Mouse (Mus musculus): ENCODE results near the gene Plxna2.

Plxna2 gene

DNA sequence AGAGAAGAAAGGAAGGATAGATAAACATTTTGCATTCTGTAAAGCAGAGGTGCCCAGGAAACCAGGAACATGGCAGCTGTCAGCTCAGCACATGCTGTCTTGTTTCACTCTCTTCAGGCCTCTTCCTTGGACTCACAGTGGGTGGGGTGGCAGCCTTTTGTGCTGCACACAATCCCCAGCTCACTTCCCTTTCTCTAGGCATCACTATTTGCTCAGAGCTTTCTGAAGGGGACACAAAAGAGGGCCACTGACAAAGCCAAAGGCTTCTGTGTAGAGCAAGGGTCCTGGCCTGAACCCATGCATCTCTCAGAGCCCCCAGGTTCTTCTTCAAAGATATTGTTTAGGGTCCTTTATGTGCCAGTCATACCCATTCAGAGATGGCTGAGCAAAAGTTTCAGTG, 45.0 kb downstream of the Plxna2 start:
- no peak for DNase-seq (ENCODE audit: low read depth)

DNA sequence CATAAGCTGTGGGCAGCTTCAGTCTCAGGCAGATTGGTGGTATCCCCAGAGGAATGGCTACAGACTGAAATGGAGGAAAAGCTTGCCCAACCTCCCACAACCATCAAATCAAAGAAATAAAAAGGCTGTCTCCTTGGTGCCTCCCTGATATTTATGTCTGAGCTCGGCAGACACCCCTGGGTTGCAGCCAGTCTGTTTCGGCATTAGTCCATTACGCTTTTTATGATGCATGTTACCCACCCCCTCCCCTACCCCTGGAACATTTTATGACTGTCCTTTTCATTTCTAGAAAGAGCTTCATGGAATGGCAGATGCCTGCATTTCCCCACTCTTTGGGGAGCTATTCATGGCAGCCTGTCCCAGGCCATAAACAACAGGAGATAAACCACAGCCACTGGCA, 47.7 kb downstream of the Plxna2 start:
- DNase-seq (ENCODE audit: low read depth): no peak

DNA sequence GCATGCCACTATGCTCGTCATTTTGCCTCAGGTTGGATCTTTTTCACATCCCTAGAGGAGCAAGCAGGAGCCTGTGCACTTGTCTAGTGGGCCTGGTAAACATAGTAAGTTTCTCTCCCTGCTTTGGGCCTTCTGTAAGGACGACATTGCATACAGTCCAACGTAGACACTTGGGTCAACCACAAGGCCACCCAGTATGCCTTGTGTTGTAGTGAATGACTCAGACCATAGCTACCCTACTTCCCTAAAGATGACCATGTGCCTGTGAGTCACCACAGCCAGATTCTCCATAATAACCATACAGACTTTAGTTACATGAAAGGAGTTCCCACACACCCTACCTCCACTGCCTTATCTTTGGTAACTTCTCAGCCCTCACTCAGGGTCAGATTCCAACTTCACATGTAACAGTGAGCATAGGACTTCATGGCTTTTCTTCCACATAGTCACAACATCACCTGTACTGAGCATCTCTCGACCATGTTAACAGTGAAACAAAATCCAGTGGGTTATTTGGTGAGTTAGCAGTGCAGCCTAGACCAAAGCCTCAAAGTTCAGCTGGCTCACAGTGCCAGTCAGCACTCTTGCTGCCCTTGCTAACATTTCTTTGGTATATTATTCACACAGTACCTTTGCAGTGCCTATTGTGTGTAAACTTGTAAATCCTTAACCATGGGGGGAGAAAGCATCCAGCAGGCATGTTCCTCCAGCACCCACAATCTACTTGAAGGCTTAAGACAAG, 53.9 kb downstream of the Plxna2 start:
- DNase-seq (ENCODE audit: low read depth): no peak

DNA sequence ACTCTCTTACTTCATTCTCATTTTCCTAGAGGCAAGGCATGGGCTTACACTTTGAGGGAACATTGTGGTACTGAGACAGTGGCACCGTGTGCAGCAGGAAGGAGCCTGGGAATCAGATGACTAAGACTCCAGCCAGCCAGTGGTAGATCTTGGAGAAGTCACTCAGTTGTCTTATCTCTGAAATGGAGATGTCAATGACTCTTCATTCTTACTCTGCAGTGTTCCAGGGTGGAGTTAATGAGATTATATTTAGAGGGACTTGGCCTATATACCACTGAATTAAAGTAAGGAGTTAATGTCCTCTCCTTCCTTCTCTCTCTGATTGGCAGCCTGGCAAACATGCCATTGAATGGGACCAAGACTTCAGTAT, 54.5 kb downstream of the Plxna2 start:
- no peak for DNase-seq (ENCODE audit: low read depth)

DNA sequence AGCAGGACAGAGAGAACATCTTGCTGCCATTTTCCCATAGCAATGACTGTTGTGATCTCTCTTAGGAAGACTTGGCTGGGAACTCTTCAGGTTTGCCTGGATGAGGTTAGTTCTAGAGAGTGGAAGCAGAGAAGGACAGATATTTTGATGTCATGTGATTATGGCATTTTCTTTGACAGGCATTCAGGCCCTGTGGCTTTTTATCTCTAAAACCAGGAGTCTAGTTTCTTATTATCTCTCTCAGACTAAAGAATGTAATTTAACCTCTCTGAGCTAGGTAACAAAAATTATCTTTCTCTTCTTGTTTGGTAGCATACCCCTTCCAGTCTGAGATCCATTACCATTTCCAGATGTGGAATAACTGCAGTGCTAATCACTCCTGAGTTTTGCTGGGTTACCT, 55.2 kb downstream of the Plxna2 start:
- DNase-seq (ENCODE audit: low read depth): no peak

DNA sequence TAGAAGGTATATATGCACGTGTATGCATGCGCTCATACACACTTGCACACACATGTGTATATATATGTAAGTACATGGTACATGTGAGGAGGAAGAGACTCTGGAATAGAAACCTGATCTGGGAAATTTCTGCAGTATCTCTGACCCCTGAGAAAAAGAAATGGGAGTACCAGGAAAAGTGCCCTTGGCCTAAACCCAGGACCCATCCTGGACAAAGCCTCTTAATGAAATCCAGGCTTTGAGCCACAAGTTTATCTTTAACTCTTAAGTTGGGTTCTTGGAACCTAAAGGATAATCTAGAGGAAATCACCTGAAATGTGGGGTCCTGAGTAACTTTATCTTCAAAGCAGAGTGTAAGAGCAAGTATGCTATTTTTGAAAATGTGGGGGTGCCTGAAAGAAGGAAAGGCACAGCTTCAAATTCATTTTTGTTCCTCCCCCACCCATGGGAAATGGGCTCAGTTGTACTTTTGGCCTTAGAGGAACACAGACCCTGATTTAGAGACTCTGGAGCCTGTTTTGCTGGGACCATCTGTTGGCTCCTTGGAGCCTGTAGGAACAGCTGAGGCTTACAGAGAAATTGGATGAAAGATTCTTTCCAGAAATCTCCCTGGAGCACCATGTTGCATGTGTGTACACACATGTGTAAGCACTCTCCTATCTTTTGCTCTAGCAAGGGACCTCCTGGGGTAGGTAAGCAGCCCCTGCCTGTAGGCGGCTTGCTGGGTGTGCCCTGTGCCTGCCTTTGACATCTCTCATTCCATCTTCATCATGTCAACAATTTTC, 57.3 kb downstream of the Plxna2 start:
- DNase-seq (ENCODE audit: low read depth): no peak

DNA sequence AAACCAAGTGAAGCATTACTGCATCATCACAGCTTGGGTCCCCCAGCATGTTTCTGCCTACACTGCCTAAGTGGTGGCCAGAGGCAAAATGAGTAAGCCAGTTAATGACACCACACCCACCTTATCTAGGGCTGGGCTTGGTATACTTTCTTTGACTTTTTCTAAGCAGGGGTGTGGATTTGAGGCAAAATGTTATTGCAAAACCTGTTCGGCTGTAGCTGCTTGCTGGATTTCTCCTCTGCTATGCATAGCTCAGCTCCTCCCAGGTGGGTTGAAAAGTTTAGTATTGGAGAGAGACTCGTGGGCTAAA, 57.8 kb downstream of the Plxna2 start:
- no peak for DNase-seq (ENCODE audit: low read depth)

DNA sequence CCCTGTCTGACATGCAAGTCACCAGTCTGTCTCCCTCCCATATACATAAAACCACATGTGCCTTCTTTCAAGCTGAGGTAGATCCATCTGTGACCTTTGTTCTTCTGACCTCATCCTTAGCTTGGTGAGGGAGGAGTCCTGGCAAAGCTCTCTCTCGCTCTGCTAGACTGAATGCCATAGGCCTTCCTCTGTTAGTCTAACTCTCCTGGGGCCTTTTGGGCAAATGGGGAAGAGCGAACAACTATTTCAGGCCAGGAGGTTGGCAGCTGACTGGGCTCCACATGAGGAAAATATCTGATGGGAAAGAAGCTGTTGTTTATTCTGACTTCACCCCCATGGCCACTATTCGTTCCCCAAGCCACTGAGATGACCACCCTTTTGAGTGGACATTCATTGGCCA, 59.9 kb downstream of the Plxna2 start:
- no peak for DNase-seq (ENCODE audit: low read depth)

DNA sequence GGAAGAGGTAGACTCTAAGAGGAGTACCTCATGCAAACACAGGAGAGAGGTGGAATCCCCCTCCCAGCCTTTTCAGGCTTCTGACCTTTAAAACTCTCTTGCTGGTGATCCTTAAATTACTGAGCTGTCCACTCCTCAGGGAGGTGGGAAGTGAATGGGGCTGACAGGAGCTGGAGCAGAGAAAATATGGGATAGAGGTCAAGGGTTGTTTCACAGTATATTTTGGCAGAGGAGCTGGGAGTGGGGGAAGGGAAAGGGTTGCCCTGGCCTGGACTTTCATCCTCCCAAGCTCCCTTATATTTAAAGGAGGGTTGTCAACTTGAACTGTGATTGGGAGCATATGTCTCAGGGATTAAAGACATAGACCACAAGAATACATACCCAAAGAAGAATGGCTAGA, 61.1 kb downstream of the Plxna2 start:
- DNase-seq (ENCODE audit: low read depth): no peak

DNA sequence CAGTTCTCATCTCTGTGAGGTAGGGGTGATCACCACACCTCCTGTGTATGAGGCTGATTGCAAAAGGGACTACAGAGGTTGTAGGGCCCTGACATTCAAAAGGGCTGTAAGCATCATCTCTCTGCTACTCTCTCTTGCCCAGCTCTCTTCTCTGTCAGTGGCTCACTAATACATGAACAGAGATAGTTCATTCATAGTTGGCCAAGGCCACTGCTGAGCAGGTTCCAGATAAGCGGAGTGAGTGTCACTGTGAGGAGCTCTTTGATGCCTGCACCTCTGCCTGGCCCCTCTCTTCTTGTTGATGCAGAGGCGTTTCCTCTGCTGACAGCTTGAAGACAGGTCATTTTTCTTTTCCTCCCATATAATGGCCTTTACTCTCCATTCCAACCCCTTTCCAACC, 62.1 kb downstream of the Plxna2 start:
- no peak for DNase-seq (ENCODE audit: low read depth)

DNA sequence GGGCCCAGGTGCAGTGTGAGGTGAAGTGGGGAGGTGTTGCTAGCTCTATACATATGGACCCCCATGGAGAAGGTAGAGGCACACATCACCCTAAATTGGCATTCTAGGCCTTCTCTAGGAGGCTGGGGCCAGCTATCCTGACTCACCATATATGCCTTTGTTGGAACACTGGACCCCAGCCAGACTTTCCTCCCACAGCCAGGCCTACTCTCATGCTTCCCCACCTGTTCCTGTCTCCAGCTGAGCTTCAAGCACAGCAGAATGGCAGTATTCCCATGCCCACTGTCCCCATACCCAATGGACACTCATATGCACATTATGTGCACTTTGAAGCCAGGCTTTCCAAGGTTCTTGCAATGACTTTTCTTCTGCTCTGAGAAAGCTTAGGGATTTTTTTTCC, 64.0 kb downstream of the Plxna2 start:
- no peak for DNase-seq (ENCODE audit: low read depth)

DNA sequence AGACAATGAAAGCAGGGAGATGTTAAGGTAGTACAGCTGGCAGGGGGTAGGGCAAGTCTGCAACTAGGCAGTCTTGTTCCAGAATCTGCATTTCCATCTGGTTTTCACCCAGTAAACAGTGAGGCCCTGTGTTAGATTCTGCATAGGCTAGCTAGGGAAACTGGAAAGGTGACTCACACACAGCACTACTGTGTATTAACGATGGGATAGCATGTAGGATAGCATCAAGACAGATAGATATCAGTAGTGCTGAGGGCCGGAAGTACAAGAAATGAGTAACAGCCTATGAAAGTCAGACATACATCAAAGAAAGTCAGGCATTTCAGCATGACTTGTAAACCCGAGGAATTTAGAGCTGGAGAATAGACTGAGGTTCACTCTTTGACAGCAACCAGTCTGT, 65.1 kb downstream of the Plxna2 start:
- DNase-seq (ENCODE audit: low read depth): no peak

DNA sequence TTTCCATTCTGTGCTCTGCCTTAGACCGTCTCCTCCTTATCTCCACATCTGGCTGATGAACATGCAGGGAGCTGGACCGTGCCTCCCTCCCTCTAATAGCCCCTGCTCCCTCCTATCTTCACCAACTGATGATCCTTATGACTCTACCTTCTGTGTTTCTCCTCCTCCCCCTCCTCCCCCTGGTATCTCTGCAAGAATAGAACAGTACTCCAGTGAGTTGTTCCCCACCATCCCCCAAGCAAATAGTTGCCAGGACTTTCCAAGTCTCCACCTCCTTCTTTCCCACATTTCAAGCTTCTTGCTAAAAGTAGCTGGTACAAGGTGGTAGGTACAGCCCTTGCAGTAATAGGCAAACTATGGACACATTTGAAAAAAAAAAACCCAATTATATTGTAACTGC, 67.9 kb downstream of the Plxna2 start:
- no peak for DNase-seq (ENCODE audit: low read depth)

DNA sequence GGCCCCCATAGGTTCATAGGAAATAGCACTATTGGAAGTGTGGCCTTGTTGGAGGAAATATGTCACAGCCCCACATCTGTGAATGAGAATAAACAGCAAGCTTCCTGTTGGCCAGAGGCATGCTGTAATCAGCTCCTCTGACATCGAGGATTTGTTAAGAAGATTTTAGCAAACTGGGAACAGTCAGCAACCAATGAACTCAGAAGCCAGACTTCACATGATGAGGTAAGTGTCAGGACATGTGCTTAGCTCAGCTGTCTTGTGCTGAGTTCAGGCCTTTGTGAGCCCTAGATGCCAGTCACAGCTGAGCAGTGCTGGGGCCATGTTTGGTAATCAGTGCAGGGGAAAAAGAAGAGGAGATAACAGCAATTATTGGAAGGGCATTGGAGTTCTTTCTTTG, 69.7 kb downstream of the Plxna2 start:
- DNase-seq (ENCODE audit: low read depth): no peak

DNA sequence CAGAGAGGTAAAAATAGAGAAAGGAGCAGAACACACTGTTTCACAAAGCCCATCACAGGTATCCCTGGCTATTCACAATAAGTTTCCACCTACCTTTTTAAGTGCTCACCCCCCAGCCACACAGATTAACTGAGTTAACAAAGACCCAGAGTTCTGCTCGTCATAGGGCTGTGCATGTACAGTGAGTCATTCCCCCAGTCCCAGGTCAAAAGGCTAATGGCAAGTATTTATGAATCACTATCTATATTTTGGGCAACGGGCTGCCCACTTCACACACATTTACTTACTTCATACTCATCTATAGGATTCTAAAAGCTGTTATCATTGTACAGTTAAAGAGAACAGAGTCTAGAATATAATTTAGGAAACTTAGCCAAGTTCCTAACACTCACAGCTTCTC, 70.1 kb downstream of the Plxna2 start:
- DNase-seq (ENCODE audit: low read depth): no peak

DNA sequence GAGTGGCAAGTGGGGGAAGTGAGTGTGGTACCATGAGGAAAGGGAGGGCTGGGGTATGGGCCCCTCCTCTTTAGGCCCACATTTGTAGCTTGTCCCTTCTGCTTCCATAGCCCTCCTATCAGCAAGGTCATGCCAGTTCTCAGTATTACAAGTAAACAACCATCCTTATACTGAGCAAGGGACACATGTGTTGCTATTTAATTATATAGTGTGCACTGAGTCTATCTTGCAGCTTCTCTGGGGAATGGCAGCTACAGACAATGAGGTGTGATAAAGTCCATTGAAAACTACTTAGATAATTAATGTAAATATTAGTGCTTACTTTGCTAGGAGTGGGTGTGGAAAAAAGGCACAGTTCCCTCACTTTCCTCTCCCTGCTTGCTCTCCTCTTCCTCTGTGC, 75.0 kb downstream of the Plxna2 start:
- DNase-seq (ENCODE audit: low read depth): no peak

DNA sequence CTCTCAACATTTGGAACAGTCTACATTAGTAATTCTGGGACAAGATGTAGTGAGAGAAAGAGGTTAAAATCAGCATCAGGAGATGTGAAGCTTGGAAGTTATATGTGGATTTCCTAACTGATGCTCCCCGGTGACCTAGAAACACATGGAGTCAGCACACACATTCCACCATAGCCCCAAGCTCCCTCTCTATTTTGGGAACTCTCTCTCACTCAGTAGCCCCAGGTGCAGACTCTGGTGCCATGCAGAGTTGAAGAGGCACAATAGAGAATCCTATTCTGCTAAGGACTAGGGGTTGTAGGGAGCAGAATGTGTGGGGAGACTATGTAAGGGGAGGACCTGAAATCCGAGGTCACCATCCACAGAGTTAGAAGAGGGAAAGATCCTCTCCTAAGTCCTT, 75.5 kb downstream of the Plxna2 start:
- no peak for DNase-seq (ENCODE audit: low read depth)

DNA sequence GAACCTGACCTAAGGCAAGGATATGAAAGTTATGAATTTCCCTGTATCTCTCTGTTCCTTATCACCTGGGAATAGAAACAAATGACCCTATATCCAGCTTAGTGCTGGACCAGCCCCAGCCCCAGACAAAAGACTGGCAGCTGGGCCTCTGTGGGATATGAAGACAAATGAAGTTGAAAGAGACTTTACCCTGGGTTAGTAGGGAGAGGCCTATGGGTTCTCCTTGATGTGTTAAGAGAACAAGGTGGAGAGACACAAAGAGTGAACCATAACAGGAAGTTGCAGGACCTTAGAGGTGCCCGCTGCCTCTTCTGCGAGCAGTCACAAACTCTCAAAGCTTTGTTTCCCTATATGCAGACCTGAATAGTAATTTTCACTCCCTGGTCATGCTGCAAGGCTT, 76.8 kb downstream of the Plxna2 start:
- DNase-seq (ENCODE audit: low read depth): no peak

DNA sequence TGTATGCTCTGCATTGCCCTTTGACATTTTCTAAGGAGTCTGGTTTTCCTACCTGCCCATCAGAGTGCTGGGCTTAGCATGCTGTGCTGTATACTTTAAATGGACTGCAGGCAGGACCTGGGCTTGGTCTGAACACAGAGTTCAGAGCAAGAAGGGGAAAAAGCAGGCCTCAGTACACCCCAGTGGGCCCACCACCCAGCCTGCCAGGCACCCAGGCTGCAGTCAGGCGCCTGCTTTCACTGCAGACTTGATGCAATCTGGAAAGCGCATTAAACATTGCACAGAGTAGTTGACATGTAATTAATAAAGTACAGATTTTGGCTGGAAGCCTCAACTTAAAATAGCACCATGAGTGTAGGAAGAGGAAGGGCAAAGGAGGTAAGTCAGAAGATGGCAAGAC, 79.4 kb downstream of the Plxna2 start:
- DNase-seq (ENCODE audit: low read depth): no peak

DNA sequence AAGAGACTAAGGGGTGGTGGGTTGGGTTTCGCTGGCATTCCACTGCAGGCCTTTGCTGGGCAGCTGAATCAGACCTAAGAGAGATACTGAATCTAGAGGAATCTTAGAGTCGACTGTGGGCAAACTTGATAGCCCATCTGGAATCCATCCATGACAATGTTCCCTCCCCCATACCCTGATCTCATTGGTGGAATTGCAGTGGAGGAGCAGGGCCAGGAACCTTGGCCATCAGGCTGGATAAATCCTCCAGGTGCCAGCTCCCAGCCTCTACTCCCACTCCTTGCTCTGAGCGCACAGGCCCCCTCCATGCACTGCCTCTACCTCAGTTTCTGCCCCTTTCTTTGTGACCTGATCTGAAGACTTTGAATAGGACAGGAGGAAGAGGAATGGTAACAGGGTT, 81.3 kb downstream of the Plxna2 start:
- no peak for DNase-seq (ENCODE audit: low read depth)

DNA sequence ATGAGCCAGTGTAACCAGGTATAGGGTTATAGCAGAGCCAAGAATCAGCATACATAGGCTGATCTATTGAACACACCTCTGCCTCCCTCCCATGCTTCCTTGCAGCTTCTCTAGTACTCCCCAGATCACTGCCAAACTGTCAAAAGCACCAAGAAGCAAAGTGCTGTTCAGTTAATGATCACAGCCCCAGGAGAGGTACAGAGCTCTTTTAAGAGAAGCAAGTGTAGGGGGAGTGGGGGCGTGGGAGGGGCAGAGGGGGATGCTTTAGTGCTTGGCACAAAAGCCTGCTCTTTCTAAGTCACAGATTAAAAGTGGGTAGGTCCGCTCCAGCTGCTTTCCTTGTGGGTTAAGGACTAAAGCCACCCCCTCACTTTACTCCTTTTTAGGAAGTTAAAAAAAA, 85.2 kb downstream of the Plxna2 start:
- DNase-seq (ENCODE audit: low read depth): no peak

DNA sequence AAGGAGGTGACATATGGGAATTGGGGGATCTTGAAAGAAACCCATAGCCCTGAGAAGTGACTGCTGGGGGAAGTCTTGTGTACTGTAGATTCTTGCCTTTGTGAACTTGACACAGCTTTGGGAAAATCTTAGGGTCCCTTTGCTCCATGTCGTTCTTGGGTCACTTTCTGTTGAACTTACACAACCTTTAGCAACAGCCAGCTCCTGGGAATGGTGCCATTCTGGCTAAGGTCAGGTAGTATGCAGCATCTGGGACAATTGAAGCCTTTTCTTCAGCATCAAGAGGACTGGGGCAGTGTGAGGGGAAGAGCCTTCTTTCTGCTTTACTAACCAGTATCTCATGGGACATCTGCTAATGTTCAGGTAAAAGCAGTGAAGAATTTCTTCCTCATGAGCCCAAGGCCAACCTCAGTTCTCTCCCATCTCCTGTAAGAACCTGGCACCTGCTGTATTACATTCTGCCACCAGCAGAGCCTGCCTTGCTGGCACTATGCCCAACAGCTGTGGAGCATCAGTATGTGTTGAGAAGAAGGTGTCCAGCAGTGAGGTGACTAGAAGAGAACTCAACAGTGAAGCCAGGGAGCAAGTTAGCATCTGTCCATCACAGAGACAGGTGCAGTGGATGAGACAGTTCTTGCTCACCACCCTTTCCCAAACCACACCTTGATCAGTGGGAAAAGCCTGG, 86.3 kb downstream of the Plxna2 start:
- no peak for DNase-seq (ENCODE audit: low read depth)

DNA sequence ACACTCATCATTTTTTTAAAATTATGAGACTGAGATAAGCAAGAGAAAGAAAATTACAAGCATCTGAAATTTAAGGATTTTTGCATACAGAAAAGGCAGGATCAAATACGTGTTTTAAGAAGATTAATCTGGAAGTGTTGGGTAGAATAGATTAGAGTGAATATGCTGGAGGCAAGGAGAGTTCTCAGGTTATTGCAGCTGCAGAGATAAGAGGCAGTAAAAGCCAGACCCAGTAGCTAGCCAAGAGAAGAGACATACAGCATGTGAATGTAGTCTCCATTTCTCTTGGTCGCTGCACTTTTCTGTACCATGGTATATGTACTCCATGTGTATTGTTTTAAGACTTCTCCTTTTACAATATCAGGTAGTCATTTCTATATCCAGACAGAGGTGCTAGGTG, 88.5 kb downstream of the Plxna2 start:
- no peak for DNase-seq (ENCODE audit: low read depth)

DNA sequence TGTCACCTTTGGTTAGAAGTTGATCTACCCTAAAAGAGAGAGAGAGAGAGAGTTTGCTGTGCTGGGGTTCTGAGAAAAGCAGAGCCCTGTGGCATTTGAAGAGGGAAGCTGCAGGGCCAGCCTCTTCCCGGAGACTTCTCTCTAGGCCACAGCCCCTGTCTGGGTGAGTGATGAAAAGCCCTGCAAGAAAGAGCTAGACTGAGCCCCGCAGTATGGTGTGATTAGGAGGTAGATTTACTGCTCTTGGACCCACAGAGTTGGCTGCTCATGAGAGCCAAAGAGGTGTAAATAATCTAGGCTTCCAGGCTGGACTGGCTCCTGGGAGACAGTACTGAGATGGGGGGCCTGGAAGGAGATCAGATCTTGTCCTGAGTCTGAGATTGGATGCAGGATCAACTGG, 94.4 kb downstream of the Plxna2 start:
- DNase-seq (ENCODE audit: low read depth): no peak

Measured in induced T-regulatory cell, adult 2 months (primary cell).